Mouse (Mus musculus) limb, embryonic 13.5 days (tissue): ENCODE results near the gene Thada. TPM values are rescaled to one million over a fixed set of nuclear protein-coding genes. Genes with fewer than 3 reads are reported as not detected.

Experiments used
- ATAC-seq: fragments of 200-750 bp; cut with Nextera tagmentation; 2 replicates; pipeline ENCODE4 v1.8.0; 2017; ENCODE audit warnings: low read depth, moderate number of reproducible peaks, moderate TSS enrichment; ENCODE audit not compliant: low FRiP score
- H3K27ac ChIP-seq: fragments of 300-500 bp; sonication (generic); 2 replicates; pipeline ENCODE4 v1.5.1; 2015; ENCODE audit warnings: inconsistent platforms, mild to moderate bottlenecking, moderate library complexity
- H3K27me3 ChIP-seq: fragments of 300-500 bp; sonication (generic); 2 replicates; pipeline ENCODE4 v1.6.1; 2015; ENCODE audit warnings: mild to moderate bottlenecking, inconsistent platforms
- H3K36me3 ChIP-seq: fragments of 300-500 bp; sonication (generic); 2 replicates; pipeline ENCODE4 v1.6.1; 2015; ENCODE audit warnings: inconsistent platforms, mild to moderate bottlenecking, moderate library complexity
- H3K4me1 ChIP-seq: fragments of 300-500 bp; sonication (generic); 2 replicates; pipeline ENCODE4 v1.6.1; 2015; ENCODE audit warnings: inconsistent platforms
- H3K4me2 ChIP-seq: fragments of 300-500 bp; sonication (generic); replicated peaks from 2 replicates; pipeline ENCODE4 v1.6.1; 2015; ENCODE audit warnings: inconsistent platforms, mild to moderate bottlenecking, moderate library complexity
- H3K4me3 ChIP-seq: fragments of 300-500 bp; sonication (generic); 2 replicates; pipeline ENCODE4 v1.5.1; 2015; ENCODE audit warnings: moderate library complexity, mild to moderate bottlenecking, inconsistent platforms
- H3K9ac ChIP-seq: fragments of 300-500 bp; sonication (generic); 2 replicates; pipeline ENCODE4 v1.6.1; 2015; ENCODE audit warnings: mild to moderate bottlenecking, inconsistent platforms
- H3K9me3 ChIP-seq: fragments of 300-500 bp; sonication (generic); 2 replicates; pipeline ENCODE4 v1.6.1; 2016; ENCODE audit warnings: inconsistent platforms
- WGBS: fragments of 180-500 bp; shearing (Covaris S2); methylation state at CpG from one replicate; pipeline ENCODE4 v1.1.7; 2015; 5-methylcytosine and 5-hydroxymethylcytosine counted together
- polyA plus RNA-seq: library from polyadenylated mRNA; unstranded; fragments of >200 nt; fragmentation: Nextera tagmentation; extraction: Ambion mirVana; gene quantifications from 2 replicates; pipeline ENCODE4 v1.2.1, GENCODE M21; 2015

The Thada gene
- polyA plus RNA-seq, 1 experiment from 2014 or later, result 9.1 TPM

- H3K36me3 ChIP-seq, result no peaks in the 10 kb centered on the region
- no peak overlapping the region for H3K9ac ChIP-seq
- H3K4me2 ChIP-seq, result peak overlapping the region; percentile 32; the same call in 1 of the 2 replicates
- H3K4me3 ChIP-seq, result no peak overlapping the region
- WGBS, result 35% methylated on average over 9 of the region's 9 CpGs
- no peaks in the 10 kb centered on the region for H3K9me3 ChIP-seq
- no peaks in the 10 kb centered on the region for H3K27me3 ChIP-seq
- ATAC-seq, result no peak
- H3K27ac ChIP-seq, result peak overlapping the region; percentile 89
- H3K4me1 ChIP-seq, result peaks cover 73% of the 10 kb centered on the region
These were observed 100.8 kb downstream of the Thada start for GRCm38 (mm10) chr17:84365006-84365716.

- Histone ChIP-seq H3K9ac (no peak overlapping the region), H3K4me2 (no peak overlapping the region), H3K4me3 (no peak overlapping the region), H3K9me3 (no peaks in the 10 kb centered on the region), H3K27ac (peak overlapping the region; percentile 89; the same call in 1 of the 2 replicates), H3K4me1 (peaks cover 57% of the 10 kb centered on the region), H3K36me3 (no peaks in the 10 kb centered on the region), H3K27me3 (no peaks in the 10 kb centered on the region)
- WGBS, result 29% methylated on average over 2 of the region's 2 CpGs
- ATAC-seq, result no peak
These were observed 102.6 kb downstream of the Thada start for GRCm38 (mm10) chr17:84363444-84363843.

DNA sequence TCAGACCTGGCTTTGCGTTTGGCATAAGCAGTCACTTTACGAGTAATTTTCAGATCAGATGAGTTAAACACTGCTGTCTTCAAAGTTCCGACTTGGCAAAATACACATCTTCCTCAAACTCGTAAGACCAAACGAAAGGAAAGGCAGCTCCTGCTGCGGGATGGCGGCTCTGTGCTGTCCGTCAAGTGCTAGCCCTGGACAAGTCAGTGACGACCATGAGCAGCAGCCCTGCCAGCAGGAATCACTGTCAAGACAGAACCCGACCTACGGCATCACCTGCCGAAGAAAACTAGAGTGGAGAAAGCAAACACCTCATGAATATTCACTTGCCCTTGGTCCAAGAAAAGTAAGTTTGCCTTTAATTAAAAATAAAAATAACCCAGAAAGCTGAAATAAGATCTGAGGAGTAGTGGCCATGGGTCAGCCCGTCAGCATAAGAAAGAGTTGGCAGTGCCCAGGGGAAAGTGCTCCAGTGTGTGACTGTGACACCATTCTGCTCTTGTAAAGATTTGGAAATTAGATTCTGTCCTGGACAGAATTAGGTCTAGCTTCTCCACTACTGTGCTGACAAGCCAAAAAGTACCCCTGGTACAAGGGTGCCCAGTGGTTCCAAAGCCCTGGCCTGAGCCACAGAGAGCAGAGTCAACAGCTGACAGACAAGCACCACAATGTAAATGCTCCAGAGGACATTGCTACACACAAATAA is 103.3 kb downstream of the Thada start:
- peak overlapping the region; percentile 39; the same call in 1 of the 2 replicates for H3K27ac ChIP-seq
- peaks cover 50% of the 10 kb centered on the region for H3K4me1 ChIP-seq
- WGBS, result 78% methylated on average over 13 of the region's 13 CpGs
- no peak for ATAC-seq
- H3K27me3 ChIP-seq, result no peaks in the 10 kb centered on the region
- H3K9me3 ChIP-seq, result no peaks in the 10 kb centered on the region
- no peak overlapping the region for H3K9ac ChIP-seq
- H3K36me3 ChIP-seq, result no peaks in the 10 kb centered on the region
- H3K4me2 ChIP-seq, result no peak overlapping the region
- no peak overlapping the region for H3K4me3 ChIP-seq

- H3K27me3 ChIP-seq, result no peaks in the 10 kb centered on the region
- no peaks in the 10 kb centered on the region for H3K9me3 ChIP-seq
- 79% methylated on average over 1 of the region's 1 CpGs for WGBS
- no peak for ATAC-seq
- no peak overlapping the region for H3K4me2 ChIP-seq
- no peak overlapping the region for H3K9ac ChIP-seq
- H3K27ac ChIP-seq, result no peak overlapping the region
- no peak overlapping the region for H3K4me3 ChIP-seq
- H3K36me3 ChIP-seq, result peaks cover under 1% of the 10 kb centered on the region; the same call in 1 of the 2 replicates
- H3K4me1 ChIP-seq, result peaks cover 37% of the 10 kb centered on the region
These were observed 105.0 kb downstream of the Thada start for GRCm38 (mm10) chr17:84361006-84361405.

- no peak for ATAC-seq
- Histone ChIP-seq H3K27ac (no peak overlapping the region), H3K4me2 (no peak overlapping the region), H3K4me1 (peaks cover 25% of the 10 kb centered on the region), H3K9me3 (no peaks in the 10 kb centered on the region), H3K9ac (no peak overlapping the region), H3K36me3 (peaks cover 4% of the 10 kb centered on the region), H3K4me3 (no peak overlapping the region), H3K27me3 (no peaks in the 10 kb centered on the region)
- WGBS, result 49% methylated on average over 7 of the region's 7 CpGs
These were observed 106.2 kb downstream of the Thada start for GRCm38 (mm10) chr17:84359810-84360209.

- Histone ChIP-seq H3K4me1 (peaks cover 18% of the 10 kb centered on the region), H3K4me3 (no peak overlapping the region), H3K27ac (no peak overlapping the region), H3K27me3 (no peaks in the 10 kb centered on the region), H3K4me2 (no peak overlapping the region), H3K36me3 (peaks cover 4% of the 10 kb centered on the region), H3K9me3 (no peaks in the 10 kb centered on the region), H3K9ac (no peak overlapping the region)
- ATAC-seq, result no peak
- 84% methylated on average over 10 of the region's 10 CpGs for WGBS
These were observed 106.9 kb downstream of the Thada start for GRCm38 (mm10) chr17:84358951-84359644.

DNA sequence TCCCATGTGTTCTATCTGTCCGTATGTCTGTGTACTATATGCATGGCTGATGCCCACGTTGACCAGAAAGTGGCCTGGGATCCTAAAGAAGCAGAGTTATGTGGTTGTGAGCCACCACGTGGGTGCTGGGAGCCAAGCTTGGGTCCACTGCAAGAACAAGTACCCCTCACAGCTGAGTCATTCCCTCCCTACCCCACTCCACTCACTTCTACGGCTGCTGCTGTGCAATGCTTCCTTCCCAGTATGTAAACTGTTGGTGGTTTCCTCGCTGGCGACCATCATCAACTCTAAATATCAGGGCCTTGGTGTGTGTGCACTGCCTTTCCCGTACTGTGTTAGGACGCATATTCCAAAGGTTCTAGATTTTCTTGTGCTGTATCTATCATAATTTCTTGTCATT is 108.2 kb downstream of the Thada start:
- Histone ChIP-seq H3K9me3 (no peaks in the 10 kb centered on the region), H3K4me2 (no peak overlapping the region), H3K4me1 (peaks cover 6% of the 10 kb centered on the region; the same call in 1 of the 2 replicates), H3K36me3 (peaks cover 8% of the 10 kb centered on the region), H3K4me3 (no peak overlapping the region), H3K27me3 (no peaks in the 10 kb centered on the region), H3K27ac (no peak overlapping the region), H3K9ac (no peak overlapping the region)
- ATAC-seq, result no peak
- WGBS, result 87% methylated on average over 8 of the region's 8 CpGs

DNA sequence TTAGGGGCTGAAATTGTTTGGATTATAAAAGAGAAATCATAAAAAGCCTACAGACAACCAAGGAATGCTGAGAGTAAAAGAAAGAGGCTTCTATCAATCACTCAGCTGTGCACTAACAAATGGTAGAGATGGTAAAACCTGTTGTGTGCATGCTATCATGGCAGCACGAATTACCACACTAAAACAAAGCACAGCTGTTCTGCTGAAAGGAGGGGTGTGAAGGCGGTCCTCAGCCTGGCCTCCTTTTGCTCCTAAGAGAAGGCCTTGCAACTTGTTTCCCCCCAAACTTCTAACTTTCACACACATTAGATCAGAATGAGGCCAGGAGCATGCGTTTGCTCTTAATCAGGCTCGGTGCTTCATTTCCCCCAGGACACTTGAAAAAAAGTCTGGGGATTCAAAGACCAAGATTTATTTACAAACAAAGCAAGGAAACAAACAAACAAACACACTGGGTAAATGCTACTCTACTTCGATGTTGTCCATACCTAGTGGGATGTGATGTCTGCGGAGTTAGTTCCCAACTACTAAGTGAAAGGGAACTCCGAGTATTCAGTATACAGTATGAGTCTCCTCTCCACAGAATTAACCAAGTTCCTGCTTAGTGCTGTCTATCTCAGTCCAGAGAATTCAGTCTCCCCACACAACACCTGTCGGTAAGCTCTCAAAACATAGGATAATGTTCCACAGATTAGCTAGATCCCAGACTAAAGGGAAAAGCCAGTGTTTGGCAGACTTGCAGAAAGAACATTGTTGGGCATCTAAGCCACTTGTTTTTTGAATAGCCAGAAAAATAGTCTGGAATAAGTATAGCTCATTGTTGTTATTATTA is 109.7 kb downstream of the Thada start:
- ATAC-seq, result no peak; the same call in 1 of the 2 replicates

GRCm38 (mm10) chr17:84355006-84355405 is 111.0 kb downstream of the Thada start:
- Histone ChIP-seq H3K4me3 (no peak overlapping the region), H3K27ac (no peak overlapping the region), H3K4me2 (no peak overlapping the region), H3K36me3 (peaks cover 11% of the 10 kb centered on the region), H3K9ac (no peak overlapping the region), H3K27me3 (no peaks in the 10 kb centered on the region), H3K9me3 (no peaks in the 10 kb centered on the region), H3K4me1 (peaks cover 16% of the 10 kb centered on the region)
- ATAC-seq, result no peak
- WGBS, result 98% methylated on average over 3 of the region's 3 CpGs

More for the DNA sequence above, 109.7 kb downstream of the Thada start:
- H3K4me1 ChIP-seq, result peaks cover 11% of the 10 kb centered on the region
- H3K36me3 ChIP-seq, result peaks cover 11% of the 10 kb centered on the region
- WGBS, result 71% methylated on average over 8 of the region's 8 CpGs
- no peaks in the 10 kb centered on the region for H3K9me3 ChIP-seq
- H3K27me3 ChIP-seq, result no peaks in the 10 kb centered on the region
- H3K4me2 ChIP-seq, result no peak overlapping the region
- H3K4me3 ChIP-seq, result no peak overlapping the region
- H3K9ac ChIP-seq, result no peak overlapping the region
- no peak overlapping the region for H3K27ac ChIP-seq

DNA sequence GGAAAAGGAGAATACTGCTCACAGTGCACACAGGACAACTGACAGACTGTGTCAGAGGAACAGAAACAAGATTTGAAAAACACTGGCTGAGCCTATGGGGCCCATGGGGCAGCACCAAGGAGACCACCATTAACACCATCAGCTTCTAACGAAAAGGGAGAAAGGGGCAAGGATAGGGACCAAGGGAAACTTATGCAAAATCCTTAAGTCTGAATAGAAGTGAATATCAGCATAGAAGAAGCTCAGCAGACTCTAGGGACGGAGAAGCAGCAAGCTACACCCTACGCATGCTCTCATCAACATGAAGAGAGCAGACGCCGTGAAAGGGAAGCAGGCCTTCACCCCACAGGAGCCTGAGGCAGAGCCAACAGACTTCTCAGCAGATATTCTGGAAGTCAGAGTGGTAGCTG is 112.1 kb downstream of the Thada start:
- WGBS, result 83% methylated on average over 5 of the region's 5 CpGs
- H3K27me3 ChIP-seq, result no peaks in the 10 kb centered on the region
- H3K9ac ChIP-seq, result no peak overlapping the region
- H3K4me1 ChIP-seq, result peaks cover 16% of the 10 kb centered on the region
- no peak for ATAC-seq
- peak overlapping the region; percentile 44; the same call in 1 of the 2 replicates for H3K27ac ChIP-seq
- H3K36me3 ChIP-seq, result peaks cover 20% of the 10 kb centered on the region
- H3K4me3 ChIP-seq, result no peak overlapping the region
- no peaks in the 10 kb centered on the region for H3K9me3 ChIP-seq
- H3K4me2 ChIP-seq, result no peak overlapping the region

- 0 out of 2 replicates have a peak overlapping the region, but pooled peaks have one; percentile 44 for H3K27ac ChIP-seq
- H3K9ac ChIP-seq, result no peak overlapping the region
- H3K36me3 ChIP-seq, result peaks cover 20% of the 10 kb centered on the region
- peaks cover 16% of the 10 kb centered on the region for H3K4me1 ChIP-seq
- no peaks in the 10 kb centered on the region for H3K27me3 ChIP-seq
- no peak overlapping the region for H3K4me2 ChIP-seq
- no peaks in the 10 kb centered on the region for H3K9me3 ChIP-seq
- ATAC-seq, result no peak
- no peak overlapping the region for H3K4me3 ChIP-seq
- WGBS, result 84% methylated on average over 3 of the region's 3 CpGs
These were observed 112.6 kb downstream of the Thada start for GRCm38 (mm10) chr17:84353224-84353901.
